Mouse (Mus musculus) fibroblast of lung, adult 2 months (primary cell): ENCODE results near the gene Pcsk6.
"Not testable (repeated sequence)": the region's sequence is repeated elsewhere in the genome, so short reads cannot be mapped to it uniquely, and the experiment has no call there.

ENCODE experiments used
- DNase-seq: peaks from one replicate; pipeline ENCODE4 v3.0.0-alpha.2; 2011; ENCODE audit warnings: low read depth

The Pcsk6 gene

DNA sequence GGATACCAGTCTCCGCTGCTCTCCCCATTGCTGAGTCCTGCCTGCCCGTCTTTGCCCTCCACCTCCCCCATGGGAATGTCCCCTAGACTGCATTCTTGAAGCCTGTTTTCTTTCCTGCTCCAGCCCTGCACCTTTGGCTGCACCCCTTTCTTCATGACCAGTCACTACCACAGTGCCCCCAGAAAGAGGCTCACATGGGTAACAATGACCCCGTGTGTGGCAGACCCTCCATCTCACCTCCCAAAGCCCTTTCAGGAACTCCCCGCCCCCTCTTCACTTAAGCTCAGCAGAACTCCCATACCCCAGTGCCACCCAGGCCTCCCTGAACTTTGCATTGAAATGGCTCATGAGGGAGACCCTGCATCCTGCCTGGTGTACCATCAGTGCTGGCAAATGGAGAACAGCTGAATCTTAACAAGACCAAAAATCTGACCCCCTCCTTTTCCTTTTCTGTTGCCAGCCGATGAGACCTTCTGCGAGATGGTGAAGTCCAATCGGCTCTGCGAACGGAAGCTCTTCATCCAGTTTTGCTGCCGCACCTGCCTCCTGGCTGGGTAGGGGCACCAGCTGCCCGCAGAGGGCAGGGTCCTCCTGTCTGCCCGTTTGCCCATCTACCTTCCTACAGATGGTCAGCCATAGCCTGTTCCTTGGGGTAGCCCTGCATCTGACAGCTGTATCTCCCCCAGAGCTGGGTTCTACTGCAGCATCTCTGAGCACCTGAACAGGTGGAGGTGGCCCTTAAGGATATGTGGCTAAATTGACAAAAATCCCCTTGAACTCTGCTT lies 187.1 kb downstream of the Pcsk6 start:
- no peak for DNase-seq

- DNase-seq, result no peak
Measured at GRCm38 (mm10) chr7:66053946-66054483, 192.5 kb downstream of the Pcsk6 start.

DNA sequence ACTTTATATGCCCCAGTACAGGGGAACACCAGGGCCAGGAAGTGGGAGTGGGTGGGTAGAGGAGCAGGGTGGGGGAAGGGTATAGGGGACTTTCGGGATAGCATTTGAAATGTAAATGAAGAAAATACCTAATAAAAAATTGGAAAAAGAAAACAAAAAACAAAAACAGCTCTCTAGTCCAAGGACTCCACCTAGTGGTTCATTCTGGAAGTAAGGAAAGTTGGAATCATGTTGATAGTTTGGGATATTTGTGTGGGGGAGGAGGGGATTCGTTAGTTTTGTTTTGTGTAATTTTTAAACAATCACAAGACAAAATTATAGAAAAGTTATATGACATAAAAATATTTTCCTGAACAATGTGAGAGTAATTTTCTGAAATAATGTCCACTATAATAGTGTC lies 193.8 kb downstream of the Pcsk6 start:
- not testable (repeated sequence) for DNase-seq

DNA sequence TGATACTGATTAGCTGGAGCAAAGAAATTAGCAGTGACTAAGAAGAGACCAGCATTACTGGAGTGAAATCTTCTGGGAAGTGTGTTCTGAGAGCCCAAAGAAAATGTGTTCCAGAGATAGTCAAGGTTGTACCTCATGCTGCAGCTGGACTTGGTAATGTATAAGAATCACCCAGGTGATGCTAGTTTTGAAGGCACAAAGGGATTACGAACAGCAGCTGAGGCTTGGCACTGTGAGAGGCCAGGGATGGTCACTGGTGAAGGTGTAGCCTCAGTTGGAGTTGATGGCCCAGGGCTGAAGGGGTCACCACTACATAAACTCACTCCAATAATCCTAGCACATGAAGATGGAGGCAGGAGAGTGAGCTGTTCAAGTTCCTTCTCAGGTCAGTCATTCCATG lies 197.2 kb downstream of the Pcsk6 start, which contains the start of gene Snrpa1:
Snrpa1 (plus strand) TSS at position 301 of the 400 bp plus-strand sequence.
- no peak for DNase-seq

- peak; percentile 44 for DNase-seq
Measured at GRCm38 (mm10) chr7:66060066-66060956, 198.8 kb downstream of the Pcsk6 start.

DNA sequence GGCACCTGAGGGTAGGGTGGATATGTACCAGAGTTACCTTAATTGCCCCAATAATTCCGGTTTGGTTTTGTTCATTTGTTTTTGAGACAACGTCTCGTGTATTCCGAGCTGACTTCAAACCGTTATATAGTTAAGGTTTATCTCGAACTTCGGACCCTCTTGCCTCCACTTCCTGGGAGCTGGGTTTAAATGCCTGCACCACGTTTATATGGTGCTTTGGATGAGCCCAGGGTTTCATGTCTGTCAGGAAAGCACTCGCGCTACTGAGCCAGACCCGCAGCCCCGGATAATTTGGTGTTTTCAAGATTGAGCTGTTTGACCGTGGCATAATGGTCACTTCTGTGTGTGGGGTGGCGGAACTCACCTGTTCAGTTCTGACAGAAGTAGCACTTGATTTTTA lies 199.5 kb downstream of the Pcsk6 start:
- DNase-seq, result no peak

GRCm38 (mm10) chr7:66076411-66076810 lies 214.9 kb downstream of the Pcsk6 start:
- DNase-seq, result no peak

- DNase-seq, result peak; percentile 97
Measured at GRCm38 (mm10) chr7:66079364-66080230, 218.1 kb downstream of the Pcsk6 start, which contains the start of gene Selenos. Gene Selenos (plus strand): TSS chr7:66079649.

- no peak for DNase-seq
Measured at GRCm38 (mm10) chr7:66080231-66080613, 218.7 kb downstream of the Pcsk6 start.

GRCm38 (mm10) chr7:66083757-66084156 lies 222.2 kb downstream of the Pcsk6 start:
- DNase-seq, result no peak

- no peak for DNase-seq
Measured at GRCm38 (mm10) chr7:66084546-66084945, 223.0 kb downstream of the Pcsk6 start.

- no peak for DNase-seq
Measured at GRCm38 (mm10) chr7:66087652-66088051, 226.1 kb downstream of the Pcsk6 start.

- no peak for DNase-seq
Measured at GRCm38 (mm10) chr7:66088077-66088476, 226.5 kb downstream of the Pcsk6 start.

DNA sequence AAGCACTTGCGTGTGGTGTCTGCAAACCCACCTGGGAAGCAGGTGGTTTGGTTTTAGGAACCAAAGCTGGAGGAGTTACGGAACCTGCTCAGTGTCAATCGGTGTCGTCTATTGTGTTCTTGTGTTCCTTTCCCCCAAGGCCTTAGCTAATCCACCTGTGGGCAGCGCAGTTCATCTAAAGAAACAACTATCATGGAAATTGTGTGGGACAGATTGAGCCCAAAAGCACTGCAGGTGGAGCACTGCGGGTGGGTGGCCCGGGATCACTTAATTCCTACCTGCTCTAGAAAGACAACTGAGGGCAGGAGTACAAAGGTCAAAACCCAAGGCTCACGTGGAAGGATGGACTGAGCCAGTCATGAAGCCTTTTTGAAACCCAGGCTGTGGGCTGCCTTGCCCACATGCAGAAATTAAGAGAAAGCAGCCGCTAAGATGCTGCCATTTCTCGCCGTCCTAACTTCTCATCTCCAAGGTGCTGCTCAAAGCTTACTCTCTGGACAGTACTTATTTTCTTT lies 229.2 kb downstream of the Pcsk6 start:
- DNase-seq, result no peak

GRCm38 (mm10) chr7:66091553-66091952 lies 230.0 kb downstream of the Pcsk6 start:
- no peak for DNase-seq

GRCm38 (mm10) chr7:66092656-66093055 lies 231.1 kb downstream of the Pcsk6 start:
- no peak for DNase-seq

DNA sequence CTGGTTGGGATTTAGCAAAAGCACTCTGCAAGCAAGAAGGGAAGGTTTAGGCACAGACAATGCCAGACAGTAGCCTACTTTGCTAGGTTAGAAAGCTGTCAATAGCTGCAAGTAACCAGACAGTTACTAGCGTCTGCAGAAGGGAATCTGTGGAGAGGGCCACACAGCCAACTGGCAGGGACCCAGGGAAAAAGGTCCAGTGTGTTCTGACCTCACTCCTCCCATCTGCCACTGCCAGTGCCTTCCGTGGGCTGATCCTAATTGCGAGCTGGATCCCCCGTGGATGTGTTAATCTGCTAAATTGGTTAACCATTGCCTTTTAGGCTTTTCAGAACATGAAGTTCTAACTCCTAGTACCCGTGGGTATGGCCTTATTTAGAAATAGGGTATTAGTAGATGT lies 232.6 kb downstream of the Pcsk6 start:
- DNase-seq, result no peak

DNA sequence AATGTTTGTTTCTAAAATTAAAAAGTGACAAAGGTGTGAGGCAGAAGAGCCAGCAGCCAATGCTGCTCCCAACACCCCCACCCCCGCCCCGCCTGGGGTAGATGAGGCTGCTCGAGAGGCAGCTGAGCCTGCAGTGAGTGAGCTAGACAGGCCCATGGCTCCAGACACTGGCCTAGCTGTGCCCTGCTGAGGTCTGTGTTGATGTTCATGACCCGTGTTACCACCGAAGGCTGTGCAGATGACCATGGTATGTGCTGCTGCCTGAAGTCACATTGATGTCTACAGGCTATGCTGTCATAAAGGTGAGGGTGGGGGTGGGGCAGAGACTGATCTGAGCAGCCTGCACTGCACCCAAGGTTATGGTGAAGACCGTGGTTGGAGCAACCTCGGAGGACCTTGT lies 237.3 kb downstream of the Pcsk6 start:
- no peak for DNase-seq
